Mouse (Mus musculus): Measurements from ENCODE around the gene Gm8369. TPM values are rescaled to one million over a fixed set of nuclear protein-coding genes. Genes with fewer than 3 reads are reported as not detected.

Gm8369 gene
- total and polyA plus RNA-seq, 3 experiments: not detected

GRCm38 (mm10) chr19:11486599-11486998 lies 861 bp downstream of the Gm8369 start:
- H3K9me3 ChIP-seq (replicated peaks; ENCODE audit: insufficient read depth, low read length): no peaks in the 10 kb centered on the region
- H3K9ac ChIP-seq (ENCODE audit: control insufficient read depth, low read depth, low read length, poor library complexity, severe bottlenecking): no peak overlapping the region
- H3K27ac ChIP-seq (ENCODE audit: control insufficient read depth, low read depth, low read length): no peak overlapping the region
- no peaks in the 10 kb centered on the region for H3K79me2 ChIP-seq (ENCODE audit: control insufficient read depth, insufficient read depth, low read length, poor library complexity)
- TF ChIP-seq HCFC1 (IDR thresholded peaks at IDR 0.05; ENCODE audit: low read depth, low read length): no peak
- H3K36me3 ChIP-seq (ENCODE audit: control insufficient read depth in 1 of 2, insufficient read depth in 2 of 2, low read length in 2 of 2): 0 out of 4 replicates have a peak, but pooled peaks cover 0 to 2% of the 10 kb centered on the region in 2 experiments
- H3K4me3 ChIP-seq (ENCODE audit: control insufficient read depth in 1 of 2, insufficient read depth in 1 of 2, low read depth in 2 of 2, low read length in 2 of 2): no peak overlapping the region
- no peaks in the 10 kb centered on the region; a peak in 1 of 4 replicates for H3K4me1 ChIP-seq (ENCODE audit: control insufficient read depth in 1 of 2, insufficient read depth in 2 of 2, low read length in 2 of 2)
- DNase-seq (ENCODE audit: low read depth, low spot score): no peak
- no peaks in the 10 kb centered on the region; a peak in 2 of 4 replicates for H3K27me3 ChIP-seq (ENCODE audit: control insufficient read depth in 1 of 2, insufficient read depth in 2 of 2, low read length in 2 of 2)

DNA sequence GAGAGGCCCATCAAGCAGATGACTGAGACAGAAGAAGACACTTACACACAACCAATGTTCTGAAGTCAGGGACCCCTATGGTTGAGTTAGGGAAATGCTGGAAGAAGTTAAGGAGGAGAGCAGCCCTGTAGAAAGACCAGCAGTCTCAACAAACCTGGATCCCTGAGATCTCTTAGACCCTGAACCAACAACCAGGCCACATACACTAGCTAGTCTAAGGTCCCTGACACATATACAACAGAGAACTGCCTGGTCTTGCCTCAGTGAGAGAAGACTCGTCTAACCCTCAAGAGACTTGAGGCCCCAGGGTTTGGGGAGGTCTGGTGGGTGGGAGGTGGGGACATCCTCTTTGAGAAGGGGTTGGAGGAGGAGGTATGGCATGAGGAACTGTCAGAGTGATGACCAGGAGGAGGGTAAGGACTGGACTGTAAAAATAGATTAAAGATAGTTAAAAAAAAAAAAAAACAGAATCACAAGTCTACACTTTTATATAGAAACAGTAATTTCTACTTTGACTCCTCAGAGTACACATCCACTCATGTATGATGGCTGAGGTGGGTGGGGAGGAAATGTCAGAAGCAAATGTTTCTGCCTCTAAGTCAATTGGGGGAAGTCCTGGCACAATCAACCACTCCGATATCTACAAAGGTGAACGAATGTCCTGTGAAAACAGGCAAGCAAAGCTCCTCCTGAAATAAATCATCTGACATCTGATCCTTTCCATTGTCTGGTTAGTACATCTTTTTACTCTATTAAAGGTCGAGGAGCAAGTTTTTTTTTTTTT lies 5.9 kb downstream of the Gm8369 start:
- H3K36me3 ChIP-seq (ENCODE audit: control insufficient read depth in 1 of 2, insufficient read depth in 2 of 2, low read length in 2 of 2): no peaks in the 10 kb centered on the region
- no peaks in the 10 kb centered on the region for H3K79me2 ChIP-seq (ENCODE audit: control insufficient read depth, insufficient read depth, low read length, poor library complexity)
- no peak overlapping the region for H3K27ac ChIP-seq (ENCODE audit: control insufficient read depth, low read depth, low read length)
- H3K27me3 ChIP-seq (ENCODE audit: control insufficient read depth in 1 of 2, insufficient read depth in 2 of 2, low read length in 2 of 2): no peaks in the 10 kb centered on the region; a peak in 1 of 4 replicates
- DNase-seq (ENCODE audit: low read depth, low spot score): no peak
- no peaks in the 10 kb centered on the region for H3K9me3 ChIP-seq (replicated peaks; ENCODE audit: insufficient read depth, low read length)
- H3K4me3 ChIP-seq (ENCODE audit: control insufficient read depth in 1 of 2, insufficient read depth in 1 of 2, low read depth in 2 of 2, low read length in 2 of 2): no peak overlapping the region
- H3K4me1 ChIP-seq (ENCODE audit: control insufficient read depth in 1 of 2, insufficient read depth in 2 of 2, low read length in 2 of 2): no peaks in the 10 kb centered on the region
- TF ChIP-seq NELFE (IDR thresholded peaks at IDR 0.05; ENCODE audit: low read depth, low read length) (no peak), ZNF384 (IDR thresholded peaks at IDR 0.05; ENCODE audit: low read depth, low read length) (no peak), USF1 (IDR thresholded peaks at IDR 0.05; ENCODE audit: low read depth, low read length) (no peak), SMC3 (IDR thresholded peaks at IDR 0.05; ENCODE audit: low read depth, low read length) (no peak), KAT2A (conservative IDR thresholded peaks at IDR 0.05; ENCODE audit: low read depth, low read length) (no peak), HCFC1 (IDR thresholded peaks at IDR 0.05; ENCODE audit: low read depth, low read length) (no peak), RCOR1 (IDR thresholded peaks at IDR 0.05; ENCODE audit: low read depth, low read length) (no peak), MYB (IDR thresholded peaks at IDR 0.05; ENCODE audit: low read depth, low read length) (no peak), EP300 (IDR thresholded peaks at IDR 0.05; ENCODE audit: low read depth in 1 of 2, low read length in 2 of 2) (no peak), CHD2 (IDR thresholded peaks at IDR 0.05; ENCODE audit: low read length) (no peak), POLR2AphosphoS2 (IDR thresholded peaks at IDR 0.05; ENCODE audit: low read length) (no peak), GABPA (IDR thresholded peaks at IDR 0.05; ENCODE audit: low read depth, low read length) (no peak)
- H3K9ac ChIP-seq (ENCODE audit: control insufficient read depth, low read depth, low read length, poor library complexity, severe bottlenecking): no peak overlapping the region

- no peaks in the 10 kb centered on the region for H3K4me1 ChIP-seq (ENCODE audit: control insufficient read depth in 1 of 2, insufficient read depth in 2 of 2, low read length in 2 of 2)
- H3K9ac ChIP-seq (ENCODE audit: control insufficient read depth, low read depth, low read length, poor library complexity, severe bottlenecking): no peak overlapping the region
- H3K27me3 ChIP-seq (ENCODE audit: control insufficient read depth in 1 of 2, insufficient read depth in 2 of 2, low read length in 2 of 2): no peaks in the 10 kb centered on the region; a peak in 1 of 4 replicates
- TF ChIP-seq USF1 (IDR thresholded peaks at IDR 0.05; ENCODE audit: low read depth, low read length): no peak
- TF ChIP-seq HCFC1 (IDR thresholded peaks at IDR 0.05; ENCODE audit: low read depth, low read length): no peak
- TF ChIP-seq TBP (IDR thresholded peaks at IDR 0.05; ENCODE audit: low read depth, low read length): no peak
- no peak for TF ChIP-seq CTCF (IDR thresholded peaks at IDR 0.05 in 2 of 3, conservative IDR thresholded peaks at IDR 0.05 in 1 of 3; ENCODE audit: control insufficient read depth in 1 of 3, insufficient read depth in 1 of 3, low read depth in 2 of 3, low read length in 3 of 3, poor library complexity in 1 of 3, severe bottlenecking in 1 of 3)
- no peak for TF ChIP-seq MYB (IDR thresholded peaks at IDR 0.05; ENCODE audit: low read depth, low read length)
- no peak for TF ChIP-seq JUND (IDR thresholded peaks at IDR 0.05; ENCODE audit: low read depth, low read length)
- TF ChIP-seq CHD1 (IDR thresholded peaks at IDR 0.05; ENCODE audit: low read depth, low read length): no peak
- no peak for TF ChIP-seq RCOR1 (IDR thresholded peaks at IDR 0.05; ENCODE audit: low read depth, low read length)
- no peak for TF ChIP-seq CHD2 (IDR thresholded peaks at IDR 0.05; ENCODE audit: low read length)
- no peak for TF ChIP-seq UBTF (IDR thresholded peaks at IDR 0.05; ENCODE audit: borderline replicate concordance, insufficient read depth, low read depth, low read length)
- no peak for TF ChIP-seq SIN3A (IDR thresholded peaks at IDR 0.05; ENCODE audit: low read length)
- TF ChIP-seq KAT2A (conservative IDR thresholded peaks at IDR 0.05; ENCODE audit: low read depth, low read length): no peak
- TF ChIP-seq RAD21 (IDR thresholded peaks at IDR 0.05; ENCODE audit: low read depth, low read length): no peak
- DNase-seq (ENCODE audit: low read depth, low spot score): no peak
- no peak overlapping the region for H3K27ac ChIP-seq (ENCODE audit: control insufficient read depth, low read depth, low read length)
- H3K4me3 ChIP-seq (ENCODE audit: control insufficient read depth in 1 of 2, insufficient read depth in 1 of 2, low read depth in 2 of 2, low read length in 2 of 2): no peak overlapping the region
- H3K36me3 ChIP-seq (ENCODE audit: control insufficient read depth in 1 of 2, insufficient read depth in 2 of 2, low read length in 2 of 2): no peaks in the 10 kb centered on the region
- H3K9me3 ChIP-seq (replicated peaks; ENCODE audit: insufficient read depth, low read length): no peaks in the 10 kb centered on the region
- no peaks in the 10 kb centered on the region for H3K79me2 ChIP-seq (ENCODE audit: control insufficient read depth, insufficient read depth, low read length, poor library complexity)
Observed at GRCm38 (mm10) chr19:11492671-11493070, 6.9 kb downstream of the Gm8369 start.
